Mouse (Mus musculus): ENCODE data around the gene Patl1. TPM values are rescaled to one million over a fixed set of nuclear protein-coding genes. Genes with fewer than 3 reads are reported as not detected.

Gene Patl1
- polyA plus RNA-seq, 1 experiment, result 16.6 TPM

- Histone ChIP-seq H3K27ac (replicated peaks; ENCODE audit: low read depth, low read length) (no peak overlapping the region), H3K4me1 (ENCODE audit: control insufficient read depth, insufficient read depth, insufficient read length, low read length) (no peaks in the 10 kb centered on the region), H3K4me3 (ENCODE audit: insufficient read depth, low read depth, low read length) (no peak overlapping the region)
These were observed 75.6 kb downstream of the Patl1 start for GRCm38 (mm10) chr19:11987841-11988240.

GRCm38 (mm10) chr19:11989334-11989733 lies 77.1 kb downstream of the Patl1 start:
- no peaks in the 10 kb centered on the region for H3K4me1 ChIP-seq (ENCODE audit: control insufficient read depth, insufficient read depth, insufficient read length, low read length)
- H3K4me3 ChIP-seq (ENCODE audit: insufficient read depth, low read depth, low read length), result no peak overlapping the region
- H3K27ac ChIP-seq (replicated peaks; ENCODE audit: low read depth, low read length), result no peak overlapping the region

GRCm38 (mm10) chr19:11992034-11992433 lies 79.8 kb downstream of the Patl1 start:
- Histone ChIP-seq H3K4me3 (ENCODE audit: insufficient read depth, low read depth, low read length) (no peak overlapping the region), H3K27ac (replicated peaks; ENCODE audit: low read depth, low read length) (no peak overlapping the region), H3K4me1 (ENCODE audit: control insufficient read depth, insufficient read depth, insufficient read length, low read length) (no peaks in the 10 kb centered on the region)

- no peaks in the 10 kb centered on the region for H3K4me1 ChIP-seq (ENCODE audit: control insufficient read depth, insufficient read depth, insufficient read length, low read length)
These were observed 80.3 kb downstream of the Patl1 start for GRCm38 (mm10) chr19:11992441-11993029.

More at GRCm38 (mm10) chr19:11992441-11993029, 80.3 kb downstream of the Patl1 start:
- Histone ChIP-seq H3K27ac (replicated peaks; ENCODE audit: low read depth, low read length) (no peak overlapping the region), H3K4me3 (ENCODE audit: insufficient read depth, low read depth, low read length) (no peak overlapping the region)

Other genes with a start within 250 kb of the Patl1 start
- gene Oosp1, start 221.2 kb upstream of the Patl1 start, polyA plus RNA-seq (2012; ENCODE audit: insufficient read depth, insufficient read length, missing spikeins), result not detected in 2 replicates
- gene Oosp3, start 215.3 kb upstream of the Patl1 start, polyA plus RNA-seq (2012; ENCODE audit: insufficient read depth, insufficient read length, missing spikeins), result not detected in 2 replicates
- gene Gif, start 164.8 kb upstream of the Patl1 start, polyA plus RNA-seq (2012; ENCODE audit: insufficient read depth, insufficient read length, missing spikeins), result not detected in 2 replicates
- 113 and 132 TPM in 2 replicates for gene Mrpl16, start 142.0 kb upstream of the Patl1 start, polyA plus RNA-seq (2012; ENCODE audit: insufficient read depth, insufficient read length, missing spikeins)
- gene Stx3, start 93.0 kb upstream of the Patl1 start, polyA plus RNA-seq (2012; ENCODE audit: insufficient read depth, insufficient read length, missing spikeins), result 1.2 and 2.1 TPM in 2 replicates
- gene Olfr1417, start 73.2 kb upstream of the Patl1 start, polyA plus RNA-seq (2012; ENCODE audit: insufficient read depth, insufficient read length, missing spikeins), result not detected in 2 replicates
- gene Olfr1418, start 51.3 kb upstream of the Patl1 start, polyA plus RNA-seq (2012; ENCODE audit: insufficient read depth, insufficient read length, missing spikeins), result not detected in 2 replicates
- not detected in 2 replicates for gene Olfr1419, start 37.3 kb upstream of the Patl1 start, polyA plus RNA-seq (2012; ENCODE audit: insufficient read depth, insufficient read length, missing spikeins)
- gene Olfr1420, start 25.8 kb upstream of the Patl1 start, polyA plus RNA-seq (2012; ENCODE audit: insufficient read depth, insufficient read length, missing spikeins), result not detected in 2 replicates
- gene Osbp, start 53.5 kb downstream of the Patl1 start, polyA plus RNA-seq (2012; ENCODE audit: insufficient read depth, insufficient read length, missing spikeins), result 25.1 and 31.0 TPM in 2 replicates
- gene Olfr1423, start 128.9 kb downstream of the Patl1 start, polyA plus RNA-seq (2012; ENCODE audit: insufficient read depth, insufficient read length, missing spikeins), result not detected in 2 replicates
- gene Olfr1424, start 150.3 kb downstream of the Patl1 start, polyA plus RNA-seq (2012; ENCODE audit: insufficient read depth, insufficient read length, missing spikeins), result not detected in 2 replicates
- not detected in 2 replicates for gene Olfr1425, start 165.3 kb downstream of the Patl1 start, polyA plus RNA-seq (2012; ENCODE audit: insufficient read depth, insufficient read length, missing spikeins)
- gene Olfr1426, start 179.6 kb downstream of the Patl1 start, polyA plus RNA-seq (2012; ENCODE audit: insufficient read depth, insufficient read length, missing spikeins), result not detected in 2 replicates
- gene Olfr1427, start 190.9 kb downstream of the Patl1 start, polyA plus RNA-seq (2012; ENCODE audit: insufficient read depth, insufficient read length, missing spikeins), result not detected in 2 replicates
- not detected in 2 replicates for gene Olfr1428, start 203.5 kb downstream of the Patl1 start, polyA plus RNA-seq (2012; ENCODE audit: insufficient read depth, insufficient read length, missing spikeins)
- gene Olfr76, start 210.8 kb downstream of the Patl1 start, polyA plus RNA-seq (2012; ENCODE audit: insufficient read depth, insufficient read length, missing spikeins), result not detected in 2 replicates